Mouse (Mus musculus) forebrain, embryonic 11.5 days (tissue): Measurements from ENCODE around the gene Trem2. TPM values are rescaled to one million over a fixed set of nuclear protein-coding genes. Genes with fewer than 3 reads are reported as not detected.

Source experiments
- ATAC-seq: fragments of 200-750 bp; cut with Nextera tagmentation; replicated peaks from 2 replicates; pipeline ENCODE4 v1.8.0; 2017; ENCODE audit warnings: moderate TSS enrichment; ENCODE audit not compliant: low FRiP score
- DNase-seq: peaks from one replicate; pipeline ENCODE4 v3.0.0-alpha.2; 2017; ENCODE audit warnings: low spot score
- H3K27ac ChIP-seq: fragments of 300-500 bp; sonication (generic); 2 replicates; pipeline ENCODE4 v1.5.1; 2014; ENCODE audit warnings: low read depth, low read length
- H3K27me3 ChIP-seq: fragments of 300-500 bp; sonication (generic); 2 replicates; pipeline ENCODE4 v1.6.1; 2014; ENCODE audit warnings: mild to moderate bottlenecking, low read length, mixed read lengths; ENCODE audit not compliant: control insufficient read depth, insufficient read depth
- H3K36me3 ChIP-seq: fragments of 300-500 bp; sonication (generic); 2 replicates; pipeline ENCODE4 v1.6.1; 2014; ENCODE audit warnings: mild to moderate bottlenecking, low read length, moderate library complexity, mixed read lengths; ENCODE audit not compliant: control insufficient read depth, insufficient read depth
- H3K4me1 ChIP-seq: fragments of 300-500 bp; sonication (generic); replicated peaks from 2 replicates; pipeline ENCODE4 v1.6.1; 2014; ENCODE audit warnings: low read length, mixed read lengths; ENCODE audit not compliant: control insufficient read depth, insufficient read depth
- H3K4me2 ChIP-seq: fragments of 300-500 bp; sonication (generic); 2 replicates; pipeline ENCODE4 v1.6.1; 2014; ENCODE audit warnings: low read depth, mild to moderate bottlenecking, low read length, moderate library complexity, mixed read lengths; ENCODE audit not compliant: severe bottlenecking
- H3K4me3 ChIP-seq: fragments of 300-500 bp; sonication (generic); 2 replicates; pipeline ENCODE4 v1.5.1; 2014; ENCODE audit warnings: low read depth, low read length
- H3K9ac ChIP-seq: fragments of 300-500 bp; sonication (generic); 2 replicates; pipeline ENCODE4 v1.6.1; 2014; ENCODE audit warnings: low read length
- H3K9me3 ChIP-seq: fragments of 300-500 bp; sonication (generic); 2 replicates; pipeline ENCODE4 v1.6.1; 2016; ENCODE audit warnings: low read length, mixed read lengths; ENCODE audit not compliant: control insufficient read depth
- WGBS: fragments of 180-500 bp; shearing (Covaris S2); extraction: QIAGEN DNeasy Blood & Tissue Kit; methylation state at CpG from one replicate; pipeline ENCODE4 v1.1.7; 2014; 5-methylcytosine and 5-hydroxymethylcytosine counted together
- polyA plus RNA-seq: library from polyadenylated mRNA; unstranded; fragments of >200 nt; fragmentation: Nextera tagmentation; extraction: Ambion mirVana; gene quantifications from 2 replicates; pipeline ENCODE4 v1.2.1, GENCODE M21; 2014

Trem2 gene
- polyA plus RNA-seq, 1 experiment from 2014 or later, result 1.2 TPM

GRCm38 (mm10) chr17:48321279-48321678 is 24.9 kb upstream of the Trem2 start:
- no peaks in the 10 kb centered on the region for H3K4me1 ChIP-seq
- no peak overlapping the region for H3K4me2 ChIP-seq
- H3K9me3 ChIP-seq, result no peaks in the 10 kb centered on the region
- H3K27me3 ChIP-seq, result no peaks in the 10 kb centered on the region
- H3K4me3 ChIP-seq, result no peak overlapping the region
- WGBS, result 73% methylated on average over 2 of the region's 2 CpGs
- no peak overlapping the region for H3K9ac ChIP-seq
- DNase-seq, result no peak
- H3K36me3 ChIP-seq, result no peaks in the 10 kb centered on the region
- ATAC-seq, result no peak
- no peak overlapping the region for H3K27ac ChIP-seq

GRCm38 (mm10) chr17:48323236-48323635 is 23.0 kb upstream of the Trem2 start:
- no peak for DNase-seq

GRCm38 (mm10) chr17:48324258-48324657 is 21.9 kb upstream of the Trem2 start:
- Histone ChIP-seq H3K4me1 (no peaks in the 10 kb centered on the region), H3K4me2 (no peak overlapping the region), H3K27me3 (no peaks in the 10 kb centered on the region), H3K9me3 (no peaks in the 10 kb centered on the region), H3K9ac (no peak overlapping the region), H3K27ac (no peak overlapping the region), H3K4me3 (no peak overlapping the region), H3K36me3 (no peaks in the 10 kb centered on the region)
- WGBS, result 91% methylated on average over 5 of the region's 5 CpGs
- ATAC-seq (no peak), DNase-seq (no peak)

More at GRCm38 (mm10) chr17:48323236-48323635, 23.0 kb upstream of the Trem2 start:
- no peak overlapping the region for H3K4me3 ChIP-seq
- H3K27ac ChIP-seq, result no peak overlapping the region
- H3K9ac ChIP-seq, result no peak overlapping the region
- no peaks in the 10 kb centered on the region for H3K9me3 ChIP-seq
- no peaks in the 10 kb centered on the region for H3K4me1 ChIP-seq
- H3K4me2 ChIP-seq, result no peak overlapping the region
- no peaks in the 10 kb centered on the region for H3K36me3 ChIP-seq
- no peak for ATAC-seq
- 71% methylated on average over 3 of the region's 3 CpGs for WGBS
- no peaks in the 10 kb centered on the region for H3K27me3 ChIP-seq

GRCm38 (mm10) chr17:48325093-48325492 is 21.1 kb upstream of the Trem2 start:
- ATAC-seq, result no peak
- 94% methylated on average over 6 of the region's 6 CpGs for WGBS
- H3K27ac ChIP-seq, result no peak overlapping the region
- no peaks in the 10 kb centered on the region for H3K27me3 ChIP-seq
- H3K4me2 ChIP-seq, result no peak overlapping the region
- no peak for DNase-seq
- no peaks in the 10 kb centered on the region for H3K4me1 ChIP-seq
- H3K9ac ChIP-seq, result no peak overlapping the region
- H3K9me3 ChIP-seq, result no peaks in the 10 kb centered on the region
- no peaks in the 10 kb centered on the region for H3K36me3 ChIP-seq
- no peak overlapping the region for H3K4me3 ChIP-seq

- no peak for ATAC-seq
Measured at GRCm38 (mm10) chr17:48325638-48326037, 20.6 kb upstream of the Trem2 start.

GRCm38 (mm10) chr17:48326656-48327055 is 19.5 kb upstream of the Trem2 start:
- Histone ChIP-seq H3K9ac (no peak overlapping the region), H3K36me3 (no peaks in the 10 kb centered on the region), H3K4me2 (no peak overlapping the region), H3K27me3 (no peaks in the 10 kb centered on the region), H3K4me3 (no peak overlapping the region), H3K4me1 (no peaks in the 10 kb centered on the region), H3K9me3 (no peaks in the 10 kb centered on the region), H3K27ac (no peak overlapping the region)
- ATAC-seq (no peak), DNase-seq (no peak)
- WGBS, result 85% methylated on average over 4 of the region's 4 CpGs

More at GRCm38 (mm10) chr17:48325638-48326037, 20.6 kb upstream of the Trem2 start:
- Histone ChIP-seq H3K9me3 (no peaks in the 10 kb centered on the region), H3K36me3 (no peaks in the 10 kb centered on the region), H3K27me3 (no peaks in the 10 kb centered on the region), H3K27ac (no peak overlapping the region), H3K4me3 (no peak overlapping the region), H3K4me1 (no peaks in the 10 kb centered on the region), H3K4me2 (no peak overlapping the region), H3K9ac (no peak overlapping the region)
- 88% methylated on average over 11 of the region's 11 CpGs for WGBS
- no peak for DNase-seq

GRCm38 (mm10) chr17:48332524-48332923 is 13.7 kb upstream of the Trem2 start:
- 91% methylated on average over 2 of the region's 2 CpGs for WGBS
- ATAC-seq (no peak), DNase-seq (no peak)
- no peaks in the 10 kb centered on the region for H3K36me3 ChIP-seq
- no peak overlapping the region for H3K4me2 ChIP-seq
- H3K9me3 ChIP-seq, result no peaks in the 10 kb centered on the region
- H3K27me3 ChIP-seq, result no peaks in the 10 kb centered on the region
- H3K27ac ChIP-seq, result no peak overlapping the region
- H3K4me1 ChIP-seq, result no peaks in the 10 kb centered on the region
- H3K9ac ChIP-seq, result no peak overlapping the region
- H3K4me3 ChIP-seq, result no peak overlapping the region

GRCm38 (mm10) chr17:48334186-48334585 is 12.0 kb upstream of the Trem2 start:
- no peak for ATAC-seq
- no peak for DNase-seq
- Histone ChIP-seq H3K4me1 (no peaks in the 10 kb centered on the region), H3K36me3 (no peaks in the 10 kb centered on the region), H3K9me3 (no peaks in the 10 kb centered on the region), H3K27ac (no peak overlapping the region), H3K27me3 (no peaks in the 10 kb centered on the region), H3K9ac (no peak overlapping the region), H3K4me2 (no peak overlapping the region), H3K4me3 (no peak overlapping the region)
- WGBS, result 85% methylated on average over 4 of the region's 4 CpGs

- ATAC-seq, result no peak
- no peaks in the 10 kb centered on the region for H3K27me3 ChIP-seq
- H3K4me3 ChIP-seq, result no peak overlapping the region
- no peaks in the 10 kb centered on the region for H3K9me3 ChIP-seq
- WGBS, result under 1% methylated on average over 6 of the region's 6 CpGs
- H3K9ac ChIP-seq, result no peak overlapping the region
- DNase-seq, result peak; percentile 89
- H3K36me3 ChIP-seq, result no peaks in the 10 kb centered on the region
- no peaks in the 10 kb centered on the region for H3K4me1 ChIP-seq
- H3K4me2 ChIP-seq, result no peak overlapping the region
- no peak overlapping the region for H3K27ac ChIP-seq
Measured at GRCm38 (mm10) chr17:48336857-48337256, 9.3 kb upstream of the Trem2 start.
